Mouse (Mus musculus): ENCODE data around the gene Ptch2.

GRCm38 (mm10) chr4:117117931-117118330 is 22.1 kb downstream of the Ptch2 start:
- no peak for TF ChIP-seq CTCF (IDR thresholded peaks at IDR 0.05)
- no peak for TF ChIP-seq EP300 (IDR thresholded peaks at IDR 0.05)
